Mouse (Mus musculus) retina, adult 2 months (tissue): Measurements from ENCODE around the gene Bcor.

Source experiments
- DNase-seq: peaks from one replicate; pipeline ENCODE4 v3.0.0-alpha.2; 2012; ENCODE audit warnings: low read depth, low spot score

The Bcor gene

GRCm38 (mm10) chrX:12127106-12127670, 33.0 kb downstream of the Bcor start:
- no peak for DNase-seq

- no peak for DNase-seq
Measured at GRCm38 (mm10) chrX:12126408-12127105, 33.6 kb downstream of the Bcor start.

GRCm38 (mm10) chrX:12124571-12124970, 35.6 kb downstream of the Bcor start:
- no peak for DNase-seq

GRCm38 (mm10) chrX:12123687-12124087, 36.5 kb downstream of the Bcor start:
- DNase-seq = no peak

GRCm38 (mm10) chrX:12122594-12123331, 37.4 kb downstream of the Bcor start:
- no peak for DNase-seq

- no peak for DNase-seq
Measured at GRCm38 (mm10) chrX:12119476-12119875, 40.7 kb downstream of the Bcor start.

GRCm38 (mm10) chrX:12116128-12116527, 44.0 kb downstream of the Bcor start:
- DNase-seq = no peak

- no peak for DNase-seq
Measured at GRCm38 (mm10) chrX:12112166-12112565, 48.0 kb downstream of the Bcor start.

GRCm38 (mm10) chrX:12110518-12110917, 49.6 kb downstream of the Bcor start:
- DNase-seq = no peak

GRCm38 (mm10) chrX:12105358-12105757, 54.8 kb downstream of the Bcor start:
- no peak for DNase-seq

GRCm38 (mm10) chrX:12096783-12097526, 63.2 kb downstream of the Bcor start:
- no peak for DNase-seq

- DNase-seq = no peak
Measured at GRCm38 (mm10) chrX:12093371-12093770, 66.8 kb downstream of the Bcor start.

GRCm38 (mm10) chrX:12091431-12092061, 68.6 kb downstream of the Bcor start:
- no peak for DNase-seq

- DNase-seq = no peak
Measured at GRCm38 (mm10) chrX:12090871-12091404, 69.2 kb downstream of the Bcor start.

GRCm38 (mm10) chrX:12090151-12090870, 69.8 kb downstream of the Bcor start:
- no peak for DNase-seq

- no peak for DNase-seq
Measured at GRCm38 (mm10) chrX:12089353-12090081, 70.6 kb downstream of the Bcor start.

- DNase-seq = no peak
Measured at GRCm38 (mm10) chrX:12089027-12089340, 71.2 kb downstream of the Bcor start.

GRCm38 (mm10) chrX:12088301-12089026, 71.7 kb downstream of the Bcor start:
- no peak for DNase-seq

- DNase-seq = no peak
Measured at GRCm38 (mm10) chrX:12087511-12088300, 72.4 kb downstream of the Bcor start.
